Mouse (Mus musculus) cortical plate, adult 2 months (tissue): Measurements from ENCODE around the gene Hist2h2be.

Experiments used
- CTCF ChIP-seq: fragments of 200-500 bp; IDR thresholded peaks from 2 replicates; pipeline ENCODE4 v1.5.1; 2011; ENCODE audit warnings: mild to moderate bottlenecking, control low read depth, low read length; ENCODE audit not compliant: insufficient read depth; ENCODE audit errors: extremely low read depth
- POLR2A ChIP-seq: fragments of 200-500 bp; IDR thresholded peaks from 2 replicates; pipeline ENCODE4 v1.6.1; 2011; ENCODE audit warnings: mild to moderate bottlenecking, low read length, control low read depth; ENCODE audit not compliant: insufficient read depth; ENCODE audit errors: extremely low read depth

DNA sequence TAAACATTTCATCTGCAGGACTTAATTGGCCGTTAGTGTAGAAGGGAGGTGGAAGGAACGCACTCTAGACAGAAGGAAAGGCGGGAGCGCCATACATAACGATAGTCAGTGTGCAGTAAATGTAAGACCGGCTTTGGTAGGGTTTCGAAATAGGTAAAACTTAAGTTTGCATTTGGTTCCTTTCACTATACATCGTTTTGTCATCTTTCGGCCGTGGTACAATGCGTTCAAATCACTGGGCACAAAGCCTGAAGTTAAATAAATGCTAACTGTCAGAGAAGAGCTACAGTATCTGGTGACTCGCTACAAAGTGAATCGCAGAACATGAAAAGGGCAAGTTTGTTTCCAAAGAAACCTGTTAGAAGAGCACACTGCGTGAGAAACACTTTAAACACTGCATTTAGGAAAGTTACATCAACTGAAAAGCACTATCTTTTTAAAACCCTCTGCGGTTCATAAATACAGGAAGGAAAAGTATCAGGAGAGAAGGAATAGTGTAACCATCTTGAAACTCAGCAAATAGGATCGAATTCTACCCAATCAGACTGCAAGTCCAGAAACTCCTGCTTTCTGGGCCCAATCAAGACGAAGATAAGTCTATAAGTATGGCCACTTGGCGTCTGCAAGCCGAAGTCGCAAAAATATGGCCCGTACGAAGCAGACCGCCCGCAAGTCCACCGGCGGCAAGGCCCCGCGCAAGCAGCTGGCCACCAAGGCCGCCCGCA, 47.3 kb downstream of the Hist2h2be start, which contains the start of gene Hist2h3b:
- no peak for TF ChIP-seq CTCF
- peak; percentile 97 for TF ChIP-seq POLR2A
